Mouse (Mus musculus) thymus, postnatal 4 days (tissue): Measurements from ENCODE around the gene Afap1.
A peak's percentile ranks its signal among the peaks of the same experiment; 100 is the strongest.

Experiments
- DNase-seq: peaks from one replicate; pipeline ENCODE4 v3.0.0; 2021

The Afap1 gene

GRCm38 (mm10) chr5:35935939-35936338 lies 42.8 kb downstream of the Afap1 start:
- no peak for DNase-seq

DNA sequence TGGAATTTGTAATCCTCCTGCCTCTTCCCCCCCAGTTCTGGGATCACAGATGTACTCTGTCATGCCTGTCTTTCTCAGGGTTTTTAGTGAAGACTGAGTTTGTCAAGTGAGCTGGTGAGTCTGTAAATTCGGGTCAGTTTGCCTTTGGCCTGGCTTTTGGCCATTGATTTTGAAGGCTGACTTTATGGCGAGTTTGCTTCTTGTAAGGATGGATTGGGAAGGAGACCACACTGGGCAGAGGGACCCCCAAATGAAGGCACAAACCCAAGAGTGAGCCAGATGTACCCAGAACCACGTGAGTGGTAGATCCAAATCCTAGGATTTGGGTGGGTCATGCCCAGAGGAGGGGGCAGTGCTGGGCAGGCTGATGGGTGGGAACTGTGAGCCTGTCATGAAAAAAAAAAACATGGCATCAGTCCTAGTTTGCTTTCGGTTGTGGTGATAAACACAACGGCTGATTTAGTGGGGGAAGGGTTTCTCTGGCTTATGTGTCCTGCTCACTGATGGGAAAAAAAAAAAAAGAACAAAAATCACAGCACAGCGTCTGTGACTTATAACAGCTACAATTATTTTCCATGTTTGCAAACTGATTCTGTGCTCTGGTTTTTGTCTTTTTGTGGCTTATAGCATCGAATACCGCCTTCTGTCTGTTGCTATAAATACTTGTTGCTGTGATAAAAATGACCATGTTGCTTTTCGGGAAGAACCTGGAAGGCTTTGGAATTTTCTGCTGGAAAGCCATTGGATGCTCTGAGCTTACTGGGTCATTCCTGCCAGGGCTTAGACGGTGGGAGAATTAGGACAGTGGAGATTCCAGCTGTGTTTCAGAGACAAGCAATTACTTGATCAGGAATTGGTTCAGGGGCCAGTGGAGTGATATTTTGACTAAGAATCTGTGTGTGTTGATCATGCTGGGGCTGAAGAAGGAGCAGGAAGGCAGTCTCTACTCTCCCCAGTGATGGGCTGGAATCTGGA lies 45.4 kb downstream of the Afap1 start:
- no peak for DNase-seq

DNA sequence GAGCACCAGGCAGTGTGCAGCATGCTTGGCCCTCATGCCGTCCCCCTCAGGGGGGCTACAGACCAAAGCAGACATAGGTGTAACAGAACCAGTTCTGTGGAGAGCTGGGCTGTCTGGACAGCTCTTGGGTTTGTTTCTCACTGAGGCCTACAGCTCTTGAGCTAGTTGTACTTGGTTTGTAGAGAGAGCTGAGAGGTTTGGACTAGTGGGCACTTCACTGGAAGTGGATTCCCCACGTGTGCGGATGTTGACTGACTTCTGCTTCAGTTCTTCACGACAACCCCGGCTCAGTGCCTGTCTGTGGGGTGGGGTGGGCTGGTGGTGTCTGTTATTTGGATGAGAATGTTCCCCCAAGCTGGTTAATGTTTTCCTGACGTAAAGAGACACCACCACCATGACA lies 46.8 kb downstream of the Afap1 start:
- no peak for DNase-seq

DNA sequence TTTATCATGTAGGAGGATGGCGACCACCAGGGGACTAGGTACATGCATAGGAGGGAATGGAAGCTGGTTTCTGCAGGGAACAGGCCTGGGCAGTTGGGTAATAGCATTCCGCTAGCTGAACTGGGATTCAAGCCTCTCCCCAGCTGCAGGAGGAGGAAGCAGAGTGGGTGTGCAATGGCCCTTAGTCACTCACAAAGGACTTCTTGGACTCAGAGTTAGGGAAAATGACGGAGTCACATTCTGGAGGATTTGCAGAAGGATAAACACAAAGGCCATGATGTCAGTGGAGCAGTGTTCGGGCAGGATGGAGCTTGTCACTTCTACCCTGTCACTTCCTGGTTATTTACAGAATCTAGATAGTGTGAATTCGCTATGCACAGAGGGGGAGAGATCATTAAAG lies 50.4 kb downstream of the Afap1 start:
- DNase-seq = no peak

DNA sequence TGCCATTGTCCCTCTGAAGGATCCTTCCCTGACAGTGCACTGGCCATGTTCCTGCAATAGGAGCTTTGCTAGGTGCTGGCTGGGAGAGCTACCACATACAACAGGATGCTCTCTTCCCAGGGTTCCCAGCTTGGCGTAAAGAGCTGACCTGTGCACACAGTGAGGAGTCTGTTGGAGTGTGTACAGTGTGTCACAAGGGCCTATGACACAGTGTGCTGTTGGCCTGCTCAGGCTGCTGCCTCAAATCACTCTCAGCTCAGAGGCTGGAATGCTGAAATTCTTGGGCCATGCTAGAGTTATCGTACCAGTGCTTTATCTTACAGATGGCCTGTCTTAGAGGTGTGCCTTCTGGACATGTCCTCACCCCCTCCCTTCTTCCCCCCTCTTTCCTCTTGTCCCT lies 53.7 kb downstream of the Afap1 start:
- no peak for DNase-seq

DNA sequence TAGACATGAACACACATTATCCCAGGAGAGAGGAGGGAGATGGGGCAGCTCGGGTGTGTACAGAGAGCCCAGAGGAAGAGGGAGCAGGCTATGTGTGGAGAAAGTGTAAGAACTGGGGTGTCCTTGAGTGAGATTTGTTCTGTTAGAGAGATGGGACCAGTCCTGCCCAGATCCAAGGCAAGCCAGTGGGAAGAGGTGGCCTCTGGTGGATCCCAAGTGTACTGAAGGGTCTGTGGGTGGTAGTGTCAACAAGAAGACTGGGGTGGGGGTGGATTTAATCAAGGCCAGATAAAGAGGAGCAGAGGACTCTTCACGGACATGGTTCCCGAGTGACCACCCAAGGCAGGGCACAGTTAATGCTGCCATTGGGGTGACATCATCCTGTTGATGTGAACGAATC lies 54.3 kb downstream of the Afap1 start:
- DNase-seq = no peak

DNA sequence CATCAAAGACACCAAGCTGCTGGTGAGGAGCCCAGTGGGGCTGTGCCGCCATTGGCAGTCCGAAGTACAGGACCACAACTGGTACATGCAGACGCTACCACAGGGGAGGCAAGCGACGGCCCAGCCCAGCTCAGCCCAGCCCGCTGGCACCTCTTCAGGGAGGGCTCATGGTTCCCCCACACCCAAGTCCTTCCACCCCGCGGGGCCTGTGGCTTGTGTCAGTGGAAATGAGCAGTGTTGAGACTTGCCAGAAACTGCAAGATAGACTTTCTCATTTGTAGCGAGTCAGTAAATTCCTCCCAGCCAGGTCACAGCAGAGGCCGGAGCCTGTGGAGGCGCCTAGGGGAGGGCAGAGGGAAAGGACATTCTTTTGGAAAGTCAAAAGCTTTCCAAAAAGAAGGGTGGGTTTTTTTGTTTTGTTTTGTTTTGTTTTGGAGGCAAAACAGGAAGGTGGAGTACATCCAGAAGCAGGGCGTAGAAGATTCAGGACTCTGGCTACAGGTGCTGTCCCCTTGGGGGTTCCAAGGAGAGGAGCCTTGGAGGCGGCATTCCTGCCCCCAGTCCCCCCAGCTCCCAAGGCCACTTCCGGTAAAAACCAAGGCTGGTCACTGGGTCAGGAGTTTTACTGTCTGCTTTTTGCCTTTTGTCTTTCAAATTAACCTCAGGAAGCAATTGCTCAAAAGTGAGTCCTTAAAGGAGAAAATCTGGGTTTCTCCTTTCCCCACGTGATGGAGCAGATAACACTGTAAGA lies 55.3 kb downstream of the Afap1 start:
- no peak for DNase-seq

- DNase-seq = no peak
Observed at GRCm38 (mm10) chr5:35949061-35949460, 55.9 kb downstream of the Afap1 start.

DNA sequence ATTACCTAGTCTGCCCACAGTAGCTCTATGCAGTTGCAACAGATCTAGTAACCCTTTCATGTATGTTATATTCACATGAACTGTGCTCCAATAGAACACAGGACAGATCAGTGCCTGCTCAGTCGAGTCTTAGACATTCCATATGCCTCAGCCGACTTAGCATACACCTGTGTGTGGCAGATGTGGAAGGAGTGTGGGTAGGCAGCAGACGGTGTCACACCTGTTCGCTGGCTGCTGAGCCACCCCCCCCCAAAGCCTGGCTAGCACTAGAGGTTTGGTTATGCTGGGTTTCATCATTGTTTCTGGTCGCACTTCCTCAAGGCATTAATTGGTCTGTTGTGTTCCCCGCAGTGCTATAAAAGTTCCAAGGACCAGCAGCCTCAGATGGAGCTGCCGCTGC lies 57.4 kb downstream of the Afap1 start:
- no peak for DNase-seq

DNA sequence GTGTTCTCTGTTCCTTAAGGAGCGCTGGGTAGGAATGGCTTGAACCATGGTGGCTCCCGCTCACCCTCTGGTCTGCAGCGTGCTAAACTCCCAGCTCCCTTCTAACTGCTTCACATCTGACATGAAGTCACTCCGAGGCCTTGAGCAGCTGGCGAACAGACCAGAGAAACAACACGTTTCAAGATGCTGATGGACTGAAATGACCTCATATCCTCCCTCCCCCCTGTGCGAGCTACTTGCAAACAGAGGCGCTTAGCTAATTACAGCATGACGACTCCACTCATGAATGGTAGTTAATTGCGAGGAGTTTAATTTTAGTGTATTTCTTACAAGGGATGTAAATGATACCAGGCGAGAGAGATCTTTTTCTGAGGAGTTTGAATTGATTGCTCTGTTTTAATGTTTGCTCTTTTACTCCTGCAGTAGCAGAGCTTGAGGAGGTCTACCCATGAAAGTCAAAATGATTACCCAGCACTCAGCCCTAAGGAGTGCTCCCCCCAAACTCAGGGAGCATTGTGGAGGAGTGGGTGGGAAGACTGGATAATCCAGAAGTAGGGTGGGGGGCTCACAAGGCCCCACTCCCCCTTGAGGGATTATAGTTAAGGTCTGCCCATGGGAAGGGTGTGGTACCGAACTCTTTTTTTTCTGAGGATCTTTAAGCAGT lies 61.1 kb downstream of the Afap1 start:
- no peak for DNase-seq

GRCm38 (mm10) chr5:35956268-35956667 lies 63.1 kb downstream of the Afap1 start:
- no peak for DNase-seq

GRCm38 (mm10) chr5:35958681-35959080 lies 65.6 kb downstream of the Afap1 start:
- peak; percentile 63 for DNase-seq

DNA sequence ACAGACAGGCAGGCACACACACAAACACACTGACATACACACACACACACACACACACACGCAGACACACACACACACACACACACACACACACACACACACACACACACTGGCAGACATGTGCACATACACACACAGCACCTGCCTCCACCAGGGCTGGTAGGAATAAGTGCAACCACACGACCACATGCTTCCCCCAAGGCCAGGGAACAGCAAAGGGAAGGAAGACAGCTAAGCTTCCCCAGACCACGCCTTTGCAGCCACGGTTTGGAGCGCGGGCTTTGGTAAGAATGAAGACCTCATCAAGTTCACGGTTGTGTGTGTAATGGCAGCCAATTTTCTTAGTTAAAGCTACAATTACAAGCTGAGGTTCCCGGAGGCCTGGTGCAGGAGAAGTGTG lies 67.0 kb downstream of the Afap1 start:
- DNase-seq = peak; percentile 27

- DNase-seq = no peak
Observed at GRCm38 (mm10) chr5:35961271-35961670, 68.2 kb downstream of the Afap1 start.

DNA sequence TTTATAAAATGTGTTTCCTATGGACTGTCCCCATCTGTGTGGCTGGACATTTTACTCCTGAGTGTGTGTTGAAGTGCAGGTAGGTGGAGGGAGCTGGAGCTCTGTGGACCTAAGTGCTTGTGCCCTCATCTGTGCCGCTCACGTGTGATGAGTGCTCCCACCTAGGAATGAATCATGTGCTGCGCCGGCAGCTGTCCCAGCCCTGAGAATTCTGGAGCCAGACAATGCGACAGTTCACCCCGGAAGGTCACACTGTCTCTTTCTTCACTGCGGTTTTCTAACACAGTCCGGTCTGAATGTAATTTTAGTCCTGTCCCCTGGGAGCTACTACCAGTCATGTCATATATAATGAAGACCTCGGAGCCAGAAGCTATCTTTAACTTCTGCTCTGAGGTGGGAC lies 70.5 kb downstream of the Afap1 start:
- no peak for DNase-seq

DNA sequence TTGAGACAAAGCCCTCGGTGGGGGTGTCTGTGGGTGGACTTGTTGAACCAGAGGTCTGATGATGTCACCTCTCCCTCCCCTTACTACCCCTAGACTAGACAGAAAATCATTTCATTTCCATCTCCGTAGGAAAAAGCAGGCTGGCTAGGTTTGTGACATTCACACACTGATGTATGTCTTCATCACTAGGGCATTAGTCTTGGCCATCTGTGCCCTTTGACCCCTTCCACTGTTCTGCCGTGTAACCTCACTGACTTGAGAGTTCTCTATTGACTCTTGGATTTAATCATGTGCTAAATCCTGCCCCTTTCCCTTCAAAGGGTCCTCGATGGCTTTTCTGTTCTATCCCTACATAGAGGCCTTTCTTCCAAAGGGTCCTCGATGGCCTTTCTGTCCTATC lies 71.9 kb downstream of the Afap1 start:
- DNase-seq = no peak

DNA sequence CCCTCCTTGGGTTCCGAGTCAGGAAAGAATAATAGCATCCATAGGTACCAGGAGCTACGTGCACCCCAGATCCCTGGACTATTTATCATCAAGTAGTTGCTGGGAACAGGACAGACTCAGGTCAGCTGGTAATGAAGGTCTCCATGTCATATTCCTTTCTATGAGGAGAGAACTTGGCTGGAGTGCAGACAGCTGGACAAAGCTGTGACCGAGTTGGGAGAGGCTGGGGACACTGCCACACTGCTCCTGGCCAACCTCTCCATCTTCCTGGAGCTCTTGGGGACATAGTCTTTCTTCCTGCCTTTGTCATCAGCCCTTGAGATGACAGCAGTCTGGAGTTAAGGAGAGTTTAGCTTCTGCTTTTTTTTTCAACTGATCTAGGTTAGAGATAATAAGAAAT lies 76.7 kb downstream of the Afap1 start:
- DNase-seq = no peak

DNA sequence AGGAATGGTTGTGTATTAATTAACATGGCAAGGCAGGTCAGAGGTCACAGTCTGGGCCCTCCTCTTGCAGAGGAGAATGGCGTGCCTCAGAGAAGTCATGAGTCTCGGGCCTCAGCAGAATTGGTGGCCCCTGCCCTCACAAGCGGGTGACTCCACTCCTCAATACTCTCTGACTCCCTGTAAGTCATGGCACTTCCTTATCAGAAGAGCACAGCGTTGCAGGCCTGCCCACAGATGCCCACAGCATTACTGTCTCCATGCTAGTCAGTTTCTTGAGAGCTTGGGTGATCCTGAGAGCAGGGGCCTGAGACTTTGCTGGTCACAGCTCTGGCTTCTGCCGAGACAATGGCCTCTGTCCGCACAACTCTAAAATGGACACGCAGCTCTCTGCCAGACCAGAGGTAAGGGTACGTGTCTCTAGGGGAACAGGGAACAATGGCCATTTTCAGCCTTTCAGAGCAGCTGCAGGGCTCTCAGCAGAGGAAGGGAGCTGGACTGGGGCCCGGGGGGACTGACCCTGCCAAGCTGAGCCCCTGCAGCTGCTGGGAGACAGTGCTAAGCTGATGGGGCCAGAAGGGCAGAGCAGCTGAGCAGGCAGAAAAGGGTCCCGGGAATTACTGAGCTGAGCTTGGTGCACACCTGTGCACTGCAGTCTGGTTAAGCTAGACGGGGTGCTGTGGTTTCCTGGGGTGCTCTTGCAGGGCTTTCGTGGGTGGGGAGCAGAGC lies 77.4 kb downstream of the Afap1 start:
- peak; percentile 62 for DNase-seq

GRCm38 (mm10) chr5:35971841-35972578 lies 78.9 kb downstream of the Afap1 start:
- peak; percentile 89 for DNase-seq

DNA sequence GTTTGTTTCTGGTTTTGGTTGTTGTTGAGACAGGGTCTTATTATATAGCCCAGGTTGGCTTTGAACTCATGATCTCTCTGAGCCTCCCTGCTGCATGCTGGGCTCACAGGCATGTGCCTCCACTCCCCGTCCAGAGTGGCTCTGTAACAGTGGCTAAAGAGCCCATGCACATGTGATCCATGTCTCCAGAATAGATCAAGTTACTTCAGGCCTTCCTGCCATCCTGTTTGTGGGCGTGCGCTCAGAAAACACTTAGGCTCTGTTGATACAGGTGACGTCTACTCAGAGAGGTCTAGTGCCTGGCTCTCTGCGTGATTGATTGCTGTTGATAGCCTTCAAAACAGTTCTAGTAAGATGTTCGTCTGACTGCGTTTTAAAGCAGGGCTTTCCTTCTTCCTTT lies 79.6 kb downstream of the Afap1 start:
- DNase-seq = no peak

DNA sequence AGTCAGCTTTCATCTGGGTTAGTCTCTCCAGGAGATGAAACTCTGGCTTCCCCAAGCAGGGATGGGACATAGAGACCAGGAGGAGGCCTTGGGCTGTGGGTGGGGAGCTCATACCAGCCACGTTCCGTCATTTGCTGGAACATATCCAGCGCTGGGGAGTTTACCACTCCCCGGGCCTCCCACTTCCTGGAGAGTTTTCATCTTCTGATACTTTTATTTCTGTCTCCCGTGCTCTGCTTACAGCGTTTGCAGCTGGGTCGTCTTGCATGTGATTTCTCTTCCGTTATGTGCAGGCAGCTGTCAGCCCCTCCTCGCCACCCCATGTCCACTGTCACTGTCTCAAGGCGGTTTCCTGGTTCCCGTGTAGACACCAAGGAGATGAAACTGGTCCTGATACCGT lies 80.7 kb downstream of the Afap1 start:
- peak; percentile 65 for DNase-seq

DNA sequence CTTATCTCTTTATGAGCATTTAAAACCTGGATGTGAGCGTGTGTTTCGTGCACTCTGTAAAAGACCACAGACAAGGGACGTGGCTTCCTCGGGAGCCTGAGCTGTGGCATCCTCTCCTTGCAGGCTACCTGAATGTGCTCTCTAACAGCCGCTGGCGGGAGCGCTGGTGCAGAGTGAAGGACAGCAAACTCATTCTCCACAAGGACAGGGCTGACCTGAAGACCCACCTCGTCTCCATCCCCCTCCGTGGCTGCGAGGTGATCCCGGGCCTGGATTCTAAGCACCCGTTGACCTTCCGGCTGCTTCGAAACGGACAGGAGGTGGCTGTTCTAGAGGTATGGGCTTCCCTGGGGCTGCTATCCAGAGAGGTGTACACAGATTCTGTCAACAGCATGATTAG lies 81.1 kb downstream of the Afap1 start:
- peak; percentile 44 for DNase-seq
